Mouse (Mus musculus) 416B (cell line): Measurements from ENCODE around the gene Atcay.
"Not testable (repeated sequence)": the region's sequence is repeated elsewhere in the genome, so short reads cannot be mapped to it uniquely, and the experiment has no call there.

ENCODE experiments used
- DNase-seq: peaks from one replicate; pipeline ENCODE4 v3.0.0; 2011; ENCODE audit warnings: low read depth

The Atcay gene

DNA sequence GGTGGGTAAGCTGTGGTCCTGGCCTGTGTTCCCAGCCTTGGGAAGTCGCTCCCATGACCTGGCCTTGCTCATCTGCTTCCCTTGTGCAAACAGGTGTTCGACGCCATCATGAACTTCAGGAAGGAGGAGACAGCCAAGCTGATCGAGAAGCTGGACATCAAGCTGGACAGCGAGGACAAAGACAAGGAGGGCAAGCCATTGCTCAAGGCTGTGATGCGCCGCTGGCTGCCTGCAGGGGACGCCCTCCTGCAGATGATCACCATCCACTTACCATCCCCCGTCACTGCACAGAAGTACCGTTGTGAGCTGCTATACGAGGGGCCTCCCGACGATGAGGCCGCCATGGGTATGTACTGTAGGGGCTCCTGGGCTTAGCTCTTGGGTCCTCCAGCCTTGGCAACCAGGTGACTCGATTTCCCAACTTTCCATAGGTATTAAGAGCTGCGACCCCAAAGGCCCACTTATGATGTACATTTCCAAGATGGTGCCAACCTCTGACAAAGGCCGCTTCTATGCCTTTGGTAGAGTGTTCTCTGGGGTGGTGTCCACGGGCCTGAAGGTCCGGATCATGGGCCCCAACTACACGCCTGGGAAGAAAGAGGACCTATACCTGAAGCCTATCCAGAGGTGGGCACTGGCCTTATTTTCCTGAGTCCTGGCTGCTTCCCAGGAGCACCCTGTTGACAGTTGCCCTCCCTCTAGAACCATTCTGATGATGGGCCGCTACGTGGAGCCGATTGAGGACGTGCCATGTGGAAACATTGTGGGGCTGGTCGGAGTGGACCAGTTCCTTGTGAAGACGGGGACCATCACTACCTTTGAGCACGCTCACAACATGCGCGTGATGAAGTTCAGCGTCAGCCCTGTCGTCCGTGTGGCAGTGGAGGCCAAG lies 50.9 kb downstream of the Atcay start:
- no peak for DNase-seq

GRCm38 (mm10) chr10:81178927-81179326 lies 51.7 kb downstream of the Atcay start:
- no peak for DNase-seq

DNA sequence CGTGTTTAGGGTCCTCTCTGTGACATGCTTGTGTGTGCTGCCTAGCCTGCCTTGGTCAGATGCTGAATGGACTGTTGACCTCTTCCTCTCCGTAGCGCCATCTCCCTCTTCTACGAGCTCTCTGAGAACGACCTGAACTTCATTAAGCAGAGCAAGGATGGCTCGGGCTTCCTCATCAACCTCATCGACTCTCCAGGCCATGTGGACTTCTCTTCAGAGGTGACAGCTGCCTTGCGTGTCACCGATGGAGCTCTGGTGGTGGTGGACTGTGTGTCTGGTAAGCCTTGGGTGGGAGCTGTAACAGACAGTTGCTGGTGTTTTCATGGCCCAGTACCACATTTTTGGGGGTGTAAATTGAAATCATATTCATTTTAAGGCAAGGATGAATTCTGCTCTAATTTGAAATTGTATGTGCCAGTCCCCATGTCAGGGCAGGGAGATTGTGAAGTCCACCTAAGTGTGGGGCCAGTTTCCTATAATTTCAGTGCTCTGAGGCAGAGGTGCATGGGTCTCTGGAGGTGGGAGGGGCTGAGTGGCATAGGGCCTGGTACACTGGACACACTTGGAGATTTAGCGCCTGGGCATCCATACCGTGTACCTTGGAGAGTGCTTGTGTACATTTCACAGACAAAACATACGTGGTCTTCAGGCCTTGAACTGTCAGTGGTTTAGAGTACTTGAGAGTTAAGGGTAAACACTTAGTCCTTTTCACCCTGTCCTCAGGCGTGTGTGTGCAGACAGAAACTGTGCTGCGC lies 52.5 kb downstream of the Atcay start:
- no peak for DNase-seq

GRCm38 (mm10) chr10:81177491-81177925 lies 53.1 kb downstream of the Atcay start:
- DNase-seq = peak; percentile 52

DNA sequence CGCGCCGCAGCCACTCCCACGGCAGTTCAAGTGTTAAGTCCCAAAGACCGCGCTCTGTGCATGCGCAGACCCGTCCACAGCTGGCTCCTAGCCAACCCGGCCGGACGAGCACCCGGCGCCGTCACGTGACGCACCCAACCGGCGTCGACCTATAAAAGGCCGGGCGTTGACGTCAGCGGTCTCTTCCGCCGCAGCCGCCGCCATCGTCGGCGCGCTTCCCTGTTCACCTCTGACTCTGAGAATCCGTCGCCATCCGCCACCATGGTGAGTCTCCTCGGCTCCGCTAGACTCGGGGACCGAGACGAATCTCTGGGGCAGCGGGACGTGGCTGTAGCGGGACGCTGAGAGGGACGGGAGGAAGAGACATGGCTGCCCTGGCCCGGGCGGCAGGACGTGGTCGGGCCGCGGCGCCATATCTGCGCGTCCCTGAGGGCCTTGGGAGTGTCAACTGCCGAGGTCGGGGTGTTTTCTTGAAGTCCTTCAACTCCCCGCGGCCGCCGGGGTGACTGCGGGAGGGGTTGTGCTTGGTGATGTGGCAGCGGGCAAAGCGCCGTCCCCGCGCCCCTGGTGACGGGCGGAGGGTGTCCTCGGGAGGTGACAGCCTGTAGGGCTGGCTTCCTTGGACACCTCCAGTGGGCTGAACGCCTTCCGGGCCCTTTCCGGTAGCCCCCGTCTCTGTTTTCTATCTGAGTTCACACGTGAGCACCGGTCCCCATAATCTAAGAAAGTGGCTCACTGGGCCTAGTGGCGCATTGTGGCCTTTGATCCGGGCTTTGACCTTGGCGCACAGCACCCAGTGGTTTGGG lies 54.0 kb downstream of the Atcay start, which contains the start of gene Eef2:
Gene Eef2 (plus strand): TSS at position 166 of the 806 bp plus-strand sequence.
- peak; percentile 97 for DNase-seq

- no peak for DNase-seq
These were observed 54.6 kb downstream of the Atcay start for GRCm38 (mm10) chr10:81175936-81176465.

GRCm38 (mm10) chr10:81175345-81175701 lies 55.3 kb downstream of the Atcay start:
- DNase-seq = not testable (repeated sequence)

DNA sequence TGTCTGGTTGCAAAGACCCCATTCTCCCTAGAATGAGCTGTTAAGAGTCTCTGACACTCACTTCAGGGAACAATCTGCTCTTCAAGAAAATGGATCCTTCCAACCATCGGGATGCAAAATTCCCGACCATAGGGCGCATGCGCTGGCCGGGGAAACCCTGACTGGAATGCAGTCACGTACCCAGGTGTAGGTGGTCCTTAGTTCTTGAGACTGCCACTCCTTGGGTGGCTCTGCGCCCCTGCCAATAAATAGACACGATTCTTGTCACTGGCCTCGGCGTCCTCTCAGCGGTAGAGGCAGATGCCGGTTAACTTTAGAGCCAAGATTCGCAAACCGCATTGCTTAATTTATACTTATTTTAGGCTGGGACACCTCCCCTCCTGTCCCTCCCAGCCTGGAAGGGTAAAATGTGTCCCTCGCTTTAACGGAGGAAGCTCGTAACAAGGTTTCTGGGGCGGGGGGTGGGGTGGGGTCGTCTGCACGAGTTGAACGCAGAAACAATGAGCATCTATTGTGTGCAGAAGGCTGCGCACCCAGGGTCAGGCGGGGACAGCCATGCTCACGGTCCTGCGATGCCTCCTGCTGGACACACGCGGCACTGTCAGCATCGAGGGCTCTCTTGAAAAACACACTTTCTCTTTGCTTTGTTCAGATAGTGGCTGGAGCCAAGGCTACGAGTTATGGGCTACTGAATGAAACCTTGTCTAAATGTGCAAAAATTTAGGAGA lies 55.9 kb downstream of the Atcay start:
- peak; percentile 92 for DNase-seq

DNA sequence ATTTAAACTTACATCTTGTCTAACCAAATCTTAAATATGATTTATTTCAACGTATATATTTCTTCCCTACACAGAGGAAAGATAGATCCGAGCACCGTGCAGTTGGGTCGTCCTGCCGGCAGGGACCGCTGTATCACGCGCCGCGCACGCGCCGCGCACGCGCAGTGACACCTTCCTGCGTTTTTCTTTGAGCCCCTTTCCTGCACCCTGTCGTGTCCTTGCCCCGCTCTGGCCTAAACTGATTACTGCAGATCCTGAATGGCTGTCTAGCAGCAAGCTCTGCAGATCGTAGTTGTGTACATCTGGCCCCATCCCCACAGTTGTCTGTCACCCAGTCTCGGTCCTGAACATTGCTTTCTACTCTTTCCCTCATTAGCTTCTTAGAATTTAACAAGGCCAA lies 57.5 kb downstream of the Atcay start:
- peak; percentile 89 for DNase-seq

- DNase-seq = peak; percentile 75
These were observed 61.2 kb downstream of the Atcay start for GRCm38 (mm10) chr10:81169411-81169900.

DNA sequence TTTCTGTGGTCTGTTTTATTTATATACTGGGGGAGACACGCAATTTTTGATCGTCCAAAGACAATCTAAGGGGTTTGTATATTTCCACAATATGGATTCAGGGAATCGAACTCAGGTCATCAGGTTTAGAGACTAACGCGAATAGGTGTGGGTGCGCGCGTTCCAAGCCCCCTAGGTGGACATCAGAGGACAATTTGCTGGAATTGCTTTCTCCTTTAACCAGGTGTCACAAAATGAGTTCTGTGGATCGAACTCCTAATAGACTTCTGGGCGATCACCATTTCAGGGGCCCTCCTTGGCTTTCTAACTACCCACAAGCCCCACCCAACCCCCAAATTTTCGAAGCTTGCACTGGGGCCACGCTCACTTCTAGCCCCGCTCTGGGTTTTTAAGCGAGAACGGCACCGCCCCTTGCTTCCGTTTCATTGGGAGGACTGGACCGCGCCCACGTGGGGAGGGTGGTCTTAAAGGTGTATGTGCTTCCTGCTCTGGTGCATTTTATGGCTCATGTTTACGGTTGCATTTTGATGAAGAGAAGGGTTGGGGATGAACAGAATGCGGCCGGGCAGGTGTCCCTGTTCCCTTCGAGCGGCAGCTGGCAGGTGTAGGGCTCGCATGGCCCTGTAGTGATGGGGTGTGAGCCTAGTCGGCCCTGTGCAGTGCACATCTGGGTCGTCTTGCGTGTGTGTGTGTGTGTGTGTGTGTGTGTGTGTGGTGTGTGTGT lies 62.0 kb downstream of the Atcay start:
- DNase-seq = peak; percentile 96

DNA sequence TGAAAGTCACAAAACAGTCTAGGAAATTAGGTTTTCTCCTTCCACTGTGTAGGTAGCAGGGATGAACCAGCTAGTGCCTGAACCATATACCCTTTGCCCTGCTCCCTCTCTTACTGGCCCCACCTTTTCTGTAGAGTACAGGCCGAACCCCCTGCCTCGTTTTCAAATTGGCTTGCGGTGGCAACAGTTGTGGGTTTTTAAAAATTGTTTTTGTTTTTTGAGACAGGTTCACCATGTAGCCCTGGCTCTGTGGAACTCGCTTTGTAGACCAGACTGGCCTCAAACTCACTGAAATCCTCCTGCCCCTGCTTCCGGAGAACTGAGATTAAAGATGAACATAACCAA lies 62.6 kb downstream of the Atcay start:
- no peak for DNase-seq

- DNase-seq = peak; percentile 100
These were observed 63.2 kb downstream of the Atcay start, which contains the start of gene Pias4 for GRCm38 (mm10) chr10:81167200-81168086. Gene Pias4, minus strand, starts transcription at chr10:81167923.

GRCm38 (mm10) chr10:81165118-81165517 lies 65.5 kb downstream of the Atcay start:
- no peak for DNase-seq

- DNase-seq = no peak
These were observed 68.3 kb downstream of the Atcay start for GRCm38 (mm10) chr10:81162318-81162652.

- DNase-seq = peak; percentile 74
These were observed 68.9 kb downstream of the Atcay start for GRCm38 (mm10) chr10:81161602-81162317.

DNA sequence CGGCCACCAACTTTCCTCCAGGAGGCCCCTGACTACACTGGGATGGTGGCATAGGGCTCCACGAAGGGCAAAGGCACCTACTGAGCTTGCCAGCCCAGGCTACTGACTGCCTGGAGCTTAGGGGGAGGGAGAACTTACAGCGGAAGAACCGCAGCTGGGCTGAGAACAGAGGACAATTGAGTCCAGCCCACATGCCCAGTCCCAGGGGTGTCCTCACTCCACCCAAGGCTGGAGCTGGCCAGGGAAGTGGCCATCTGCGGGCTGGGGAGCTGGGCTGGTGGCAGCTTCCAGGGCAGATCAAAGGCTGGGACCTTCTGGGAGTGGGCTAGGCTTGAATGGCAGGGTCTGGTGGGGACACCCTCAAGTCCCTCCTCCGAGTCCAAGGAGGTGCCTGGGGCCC lies 75.9 kb downstream of the Atcay start:
- no peak for DNase-seq
